Mouse (Mus musculus) kidney, embryonic 15.5 days (tissue): ENCODE results near the gene Adam12. TPM values are rescaled to one million over a fixed set of nuclear protein-coding genes. Genes with fewer than 3 reads are reported as not detected.
A peak's percentile ranks its signal among the peaks of the same experiment; 100 is the strongest.

Experiments used
- ATAC-seq: fragments of 200-750 bp; cut with Nextera tagmentation; replicated peaks from 2 replicates; pipeline ENCODE4 v1.8.0; 2017; ENCODE audit warnings: moderate TSS enrichment; ENCODE audit not compliant: low FRiP score
- H3K27ac ChIP-seq: fragments of 300-500 bp; sonication (generic); 2 replicates; pipeline ENCODE4 v1.5.1; 2015; ENCODE audit warnings: mild to moderate bottlenecking, inconsistent platforms
- H3K27me3 ChIP-seq: fragments of 300-500 bp; sonication (generic); 2 replicates; pipeline ENCODE4 v1.6.1; 2015; ENCODE audit warnings: inconsistent platforms
- H3K36me3 ChIP-seq: fragments of 300-500 bp; sonication (generic); 2 replicates; pipeline ENCODE4 v1.6.1; 2015; ENCODE audit warnings: inconsistent platforms
- H3K4me1 ChIP-seq: fragments of 300-500 bp; sonication (generic); 2 replicates; pipeline ENCODE4 v1.6.1; 2015; ENCODE audit warnings: inconsistent platforms
- H3K4me2 ChIP-seq: fragments of 300-500 bp; sonication (generic); 2 replicates; pipeline ENCODE4 v1.6.1; 2015; ENCODE audit warnings: moderate library complexity, mild to moderate bottlenecking, inconsistent platforms
- H3K4me3 ChIP-seq: fragments of 300-500 bp; sonication (generic); replicated peaks from 2 replicates; pipeline ENCODE4 v1.5.1; 2015; ENCODE audit warnings: mild to moderate bottlenecking, inconsistent platforms
- H3K9ac ChIP-seq: fragments of 300-500 bp; sonication (generic); 2 replicates; pipeline ENCODE4 v1.6.1; 2015; ENCODE audit warnings: mild to moderate bottlenecking, inconsistent platforms
- H3K9me3 ChIP-seq: fragments of 300-500 bp; sonication (generic); replicated peaks from 2 replicates; pipeline ENCODE4 v1.6.1; 2016; ENCODE audit warnings: inconsistent platforms
- WGBS: fragments of 180-500 bp; shearing (Covaris S2); methylation state at CpG from one replicate; pipeline ENCODE4 v1.1.7; 2015; ENCODE audit warnings: mixed read lengths; 5-methylcytosine and 5-hydroxymethylcytosine counted together
- polyA plus RNA-seq: library from polyadenylated mRNA; unstranded; fragments of >200 nt; fragmentation: Nextera tagmentation; extraction: Ambion mirVana; gene quantifications from 2 replicates; pipeline ENCODE4 v1.2.1, GENCODE M21; 2015

Adam12 gene
- polyA plus RNA-seq, 1 experiment from 2014 or later = 6.8 TPM

DNA sequence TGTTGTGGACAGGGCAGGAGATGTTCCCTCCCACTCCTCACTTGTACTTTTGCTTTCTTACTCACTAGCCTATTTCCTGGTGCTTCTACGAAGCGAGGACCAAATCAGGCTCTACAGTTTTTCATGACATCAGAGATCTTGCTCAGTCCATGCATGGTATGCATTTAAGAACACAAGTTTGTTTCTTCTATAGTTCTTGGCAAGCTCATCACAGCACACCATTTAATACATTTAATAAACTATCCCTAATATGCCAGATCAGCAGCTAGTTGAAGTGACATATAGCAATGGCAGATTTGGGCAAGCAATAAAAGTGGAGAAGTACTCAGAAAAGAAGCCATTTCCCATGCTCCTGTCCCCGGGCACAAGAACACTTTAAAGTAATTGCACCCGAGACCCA is 285.8 kb downstream of the Adam12 start:
- H3K4me3 ChIP-seq = no peak overlapping the region
- no peaks in the 10 kb centered on the region for H3K27me3 ChIP-seq
- no peaks in the 10 kb centered on the region for H3K4me1 ChIP-seq
- no peak overlapping the region for H3K27ac ChIP-seq
- no peaks in the 10 kb centered on the region for H3K36me3 ChIP-seq
- no peaks in the 10 kb centered on the region for H3K9me3 ChIP-seq
- no peak overlapping the region for H3K9ac ChIP-seq
- no peak for ATAC-seq
- H3K4me2 ChIP-seq = no peak overlapping the region
- WGBS = 65% methylated on average over 4 of the region's 4 CpGs

GRCm38 (mm10) chr7:133940405-133940804 is 291.5 kb downstream of the Adam12 start:
- H3K27me3 ChIP-seq = no peaks in the 10 kb centered on the region
- ATAC-seq = no peak
- 62% methylated on average over 4 of the region's 4 CpGs for WGBS
- no peaks in the 10 kb centered on the region for H3K9me3 ChIP-seq
- H3K9ac ChIP-seq = no peak overlapping the region
- no peak overlapping the region for H3K27ac ChIP-seq
- H3K4me2 ChIP-seq = no peak overlapping the region
- H3K4me1 ChIP-seq = peaks cover 3% of the 10 kb centered on the region; the same call in 1 of the 2 replicates
- H3K36me3 ChIP-seq = no peaks in the 10 kb centered on the region
- H3K4me3 ChIP-seq = no peak overlapping the region

DNA sequence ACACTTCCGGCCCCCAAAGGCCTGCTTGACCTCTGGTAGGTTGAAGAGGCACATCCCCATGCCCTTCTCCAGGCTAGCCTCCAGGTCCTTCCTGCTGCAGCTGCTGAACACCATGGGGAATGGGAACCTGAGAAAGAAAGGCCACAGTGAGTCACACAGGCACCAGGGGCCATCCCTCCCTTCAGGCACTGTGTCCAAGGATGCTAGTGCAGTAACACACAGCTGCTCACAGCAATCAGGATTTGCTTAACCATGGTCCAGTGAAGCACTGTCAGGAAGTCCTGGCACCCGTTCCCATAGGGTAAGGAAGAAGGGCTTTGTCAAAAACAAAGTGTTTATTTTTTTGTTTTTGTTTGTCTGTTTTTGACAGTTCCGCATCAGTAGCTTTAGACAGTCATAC is 294.5 kb downstream of the Adam12 start:
- Histone ChIP-seq H3K9me3 (no peaks in the 10 kb centered on the region), H3K4me3 (no peak overlapping the region), H3K9ac (no peak overlapping the region), H3K4me1 (peaks cover 20% of the 10 kb centered on the region), H3K27ac (no peak overlapping the region), H3K36me3 (no peaks in the 10 kb centered on the region), H3K4me2 (no peak overlapping the region), H3K27me3 (no peaks in the 10 kb centered on the region)
- 82% methylated on average over 3 of the region's 3 CpGs for WGBS
- no peak for ATAC-seq

- Histone ChIP-seq H3K27me3 (no peaks in the 10 kb centered on the region), H3K9ac (no peak overlapping the region), H3K9me3 (no peaks in the 10 kb centered on the region), H3K4me1 (peaks cover 20% of the 10 kb centered on the region), H3K36me3 (no peaks in the 10 kb centered on the region), H3K27ac (no peak overlapping the region), H3K4me2 (no peak overlapping the region), H3K4me3 (no peak overlapping the region)
- 67% methylated on average over 4 of the region's 4 CpGs for WGBS
- no peak for ATAC-seq
Observed at GRCm38 (mm10) chr7:133936377-133936776, 295.6 kb downstream of the Adam12 start.

DNA sequence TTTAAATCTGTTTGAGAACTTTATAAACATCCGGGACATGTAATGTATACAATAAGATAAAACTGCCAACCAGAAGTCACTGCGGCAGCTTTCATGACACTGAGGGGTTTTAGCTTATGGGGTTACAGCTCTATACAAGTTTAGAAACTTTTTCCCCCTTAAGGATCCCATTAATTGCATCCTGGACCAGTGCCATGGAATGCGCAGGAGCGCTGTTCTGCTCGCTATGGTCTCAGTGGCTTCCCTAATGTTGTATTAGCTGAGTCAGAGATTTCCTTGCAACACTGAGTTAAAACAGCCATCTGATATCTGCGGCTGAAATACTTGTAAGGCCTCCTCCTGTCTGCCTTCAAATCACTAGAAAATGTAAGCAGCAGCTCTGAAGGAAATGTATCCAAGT is 298.6 kb downstream of the Adam12 start:
- H3K27ac ChIP-seq = peak overlapping the region; percentile 33
- H3K4me2 ChIP-seq = no peak overlapping the region
- WGBS = 34% methylated on average over 6 of the region's 6 CpGs
- H3K36me3 ChIP-seq = no peaks in the 10 kb centered on the region
- H3K9ac ChIP-seq = no peak overlapping the region
- H3K4me1 ChIP-seq = peaks cover 20% of the 10 kb centered on the region
- H3K9me3 ChIP-seq = no peaks in the 10 kb centered on the region
- H3K27me3 ChIP-seq = no peaks in the 10 kb centered on the region
- no peak overlapping the region for H3K4me3 ChIP-seq
- 0 out of 2 replicates have a peak, but pooled peaks have one; percentile 27 for ATAC-seq

GRCm38 (mm10) chr7:133931481-133931880 is 300.5 kb downstream of the Adam12 start:
- no peaks in the 10 kb centered on the region for H3K36me3 ChIP-seq
- H3K27ac ChIP-seq = no peak overlapping the region
- H3K27me3 ChIP-seq = no peaks in the 10 kb centered on the region
- no peak overlapping the region for H3K4me2 ChIP-seq
- no peak overlapping the region for H3K4me3 ChIP-seq
- H3K4me1 ChIP-seq = peaks cover 19% of the 10 kb centered on the region
- H3K9me3 ChIP-seq = no peaks in the 10 kb centered on the region
- 75% methylated on average over 11 of the region's 11 CpGs for WGBS
- no peak for ATAC-seq
- no peak overlapping the region for H3K9ac ChIP-seq

- 92% methylated on average over 3 of the region's 3 CpGs for WGBS
- Histone ChIP-seq H3K9me3 (no peaks in the 10 kb centered on the region), H3K9ac (no peak overlapping the region), H3K4me3 (no peak overlapping the region), H3K4me1 (peaks cover 13% of the 10 kb centered on the region), H3K4me2 (no peak overlapping the region), H3K27ac (no peak overlapping the region), H3K27me3 (no peaks in the 10 kb centered on the region), H3K36me3 (no peaks in the 10 kb centered on the region)
- no peak for ATAC-seq
Observed at GRCm38 (mm10) chr7:133928981-133929380, 303.0 kb downstream of the Adam12 start.

DNA sequence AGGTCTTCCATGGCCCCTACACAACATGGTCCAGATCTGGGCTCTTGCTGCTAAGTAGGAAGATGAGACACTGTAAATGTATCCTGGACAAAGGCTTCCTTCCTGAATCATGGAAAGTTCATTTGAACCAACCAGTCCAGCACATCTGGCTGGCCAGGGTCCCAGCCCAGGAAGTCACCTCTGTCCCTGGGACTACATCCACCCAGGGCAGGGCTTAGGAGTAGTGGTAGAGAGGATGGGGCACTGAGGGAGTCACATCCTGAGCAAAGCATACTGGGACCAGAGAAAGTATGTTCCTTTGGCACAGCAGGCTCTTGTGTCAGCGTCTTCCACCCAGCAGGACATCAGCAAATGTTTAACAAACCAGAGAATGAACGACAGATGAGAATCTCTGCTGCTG is 306.2 kb downstream of the Adam12 start:
- WGBS = 75% methylated on average over 2 of the region's 2 CpGs
- Histone ChIP-seq H3K9me3 (no peaks in the 10 kb centered on the region), H3K4me3 (no peak overlapping the region), H3K9ac (no peak overlapping the region), H3K4me1 (0 out of 2 replicates have a peak, but pooled peaks cover 3% of the 10 kb centered on the region), H3K27ac (no peak overlapping the region), H3K36me3 (no peaks in the 10 kb centered on the region), H3K27me3 (no peaks in the 10 kb centered on the region), H3K4me2 (no peak overlapping the region)
- ATAC-seq = no peak

- Histone ChIP-seq H3K9ac (no peak overlapping the region), H3K9me3 (no peaks in the 10 kb centered on the region), H3K36me3 (no peaks in the 10 kb centered on the region), H3K4me1 (peaks cover 3% of the 10 kb centered on the region; the same call in 1 of the 2 replicates), H3K27ac (no peak overlapping the region), H3K4me2 (no peak overlapping the region), H3K4me3 (no peak overlapping the region), H3K27me3 (no peaks in the 10 kb centered on the region)
- no peak for ATAC-seq
- 61% methylated on average over 6 of the region's 6 CpGs for WGBS
Observed at GRCm38 (mm10) chr7:133923994-133924393, 308.0 kb downstream of the Adam12 start.

DNA sequence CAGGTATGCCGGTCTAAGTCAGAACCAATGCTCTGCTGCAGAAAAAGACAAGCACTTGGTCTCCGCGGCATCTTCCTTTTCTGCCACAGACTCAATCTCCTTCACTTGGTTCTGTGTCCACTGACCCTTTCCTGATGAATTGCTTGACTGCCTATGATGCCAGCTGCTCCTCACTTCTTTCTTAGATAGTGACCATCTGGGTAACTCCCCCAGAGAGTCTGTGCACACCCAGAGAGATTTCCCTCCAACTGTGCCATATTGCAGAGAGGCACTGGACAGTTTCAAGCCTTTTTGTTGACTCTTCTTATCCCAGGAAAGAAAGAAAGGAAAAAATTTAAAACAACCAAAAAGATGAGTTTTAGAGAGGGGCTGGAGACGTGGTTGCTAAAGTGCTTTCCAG is 310.7 kb downstream of the Adam12 start:
- Histone ChIP-seq H3K36me3 (no peaks in the 10 kb centered on the region), H3K9me3 (no peaks in the 10 kb centered on the region), H3K9ac (no peak overlapping the region), H3K4me1 (peaks cover 3% of the 10 kb centered on the region; the same call in 1 of the 2 replicates), H3K4me3 (no peak overlapping the region), H3K4me2 (no peak overlapping the region), H3K27me3 (no peaks in the 10 kb centered on the region), H3K27ac (no peak overlapping the region)
- ATAC-seq = no peak
- 81% methylated on average over 4 of the region's 4 CpGs for WGBS

GRCm38 (mm10) chr7:133920724-133921123 is 311.2 kb downstream of the Adam12 start:
- Histone ChIP-seq H3K4me2 (no peak overlapping the region), H3K9ac (no peak overlapping the region), H3K27me3 (no peaks in the 10 kb centered on the region), H3K9me3 (no peaks in the 10 kb centered on the region), H3K27ac (no peak overlapping the region), H3K36me3 (no peaks in the 10 kb centered on the region), H3K4me3 (no peak overlapping the region), H3K4me1 (peaks cover 3% of the 10 kb centered on the region; the same call in 1 of the 2 replicates)
- ATAC-seq = no peak
- 73% methylated on average over 7 of the region's 7 CpGs for WGBS

DNA sequence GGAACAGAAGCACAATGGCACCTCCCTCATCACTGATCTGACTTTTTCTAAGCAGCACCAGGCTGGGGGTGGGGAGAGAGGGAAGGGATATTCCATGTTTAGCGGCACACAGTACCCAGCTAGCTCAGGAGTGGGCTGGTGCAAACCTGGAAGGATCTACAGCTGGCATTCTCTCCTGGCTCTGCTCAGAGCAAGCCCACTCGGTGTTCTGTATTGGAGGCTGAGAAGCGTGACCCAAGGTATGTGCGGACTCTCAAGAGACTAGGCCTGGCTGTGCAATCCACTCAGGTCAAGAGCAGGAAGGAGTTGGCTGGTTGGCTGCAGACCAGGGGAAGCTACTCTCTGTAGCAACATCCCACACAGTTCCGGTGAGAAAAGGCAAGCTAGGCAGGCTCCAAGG is 312.0 kb downstream of the Adam12 start:
- no peaks in the 10 kb centered on the region for H3K9me3 ChIP-seq
- no peak overlapping the region for H3K9ac ChIP-seq
- no peaks in the 10 kb centered on the region for H3K36me3 ChIP-seq
- no peaks in the 10 kb centered on the region for H3K27me3 ChIP-seq
- H3K4me3 ChIP-seq = no peak overlapping the region
- 75% methylated on average over 5 of the region's 5 CpGs for WGBS
- no peak overlapping the region for H3K4me2 ChIP-seq
- H3K4me1 ChIP-seq = peaks cover 3% of the 10 kb centered on the region; the same call in 1 of the 2 replicates
- no peak for ATAC-seq
- no peak overlapping the region for H3K27ac ChIP-seq

- H3K27ac ChIP-seq = no peak overlapping the region
- H3K9ac ChIP-seq = no peak overlapping the region
- no peaks in the 10 kb centered on the region for H3K36me3 ChIP-seq
- H3K4me3 ChIP-seq = no peak overlapping the region
- H3K27me3 ChIP-seq = no peaks in the 10 kb centered on the region
- no peaks in the 10 kb centered on the region for H3K9me3 ChIP-seq
- no peak for ATAC-seq
- no peak overlapping the region for H3K4me2 ChIP-seq
- peaks cover 3% of the 10 kb centered on the region; the same call in 1 of the 2 replicates for H3K4me1 ChIP-seq
- WGBS = 68% methylated on average over 5 of the region's 5 CpGs
Observed at GRCm38 (mm10) chr7:133919306-133919705, 312.6 kb downstream of the Adam12 start.
